Mouse (Mus musculus) G1E (cell line): ENCODE results near the gene St6galnac3.

Source experiments
- CTCF ChIP-seq: IDR thresholded peaks from 2 replicates; pipeline ENCODE4 v1.5.1; 2012; ENCODE audit warnings: low read depth, low read length, inconsistent platforms, mixed read lengths
- GATA1 ChIP-seq: IDR thresholded peaks from 2 replicates; pipeline ENCODE4 v1.6.1; 2012; ENCODE audit warnings: borderline replicate concordance, low read length, inconsistent platforms, mixed read lengths

DNA sequence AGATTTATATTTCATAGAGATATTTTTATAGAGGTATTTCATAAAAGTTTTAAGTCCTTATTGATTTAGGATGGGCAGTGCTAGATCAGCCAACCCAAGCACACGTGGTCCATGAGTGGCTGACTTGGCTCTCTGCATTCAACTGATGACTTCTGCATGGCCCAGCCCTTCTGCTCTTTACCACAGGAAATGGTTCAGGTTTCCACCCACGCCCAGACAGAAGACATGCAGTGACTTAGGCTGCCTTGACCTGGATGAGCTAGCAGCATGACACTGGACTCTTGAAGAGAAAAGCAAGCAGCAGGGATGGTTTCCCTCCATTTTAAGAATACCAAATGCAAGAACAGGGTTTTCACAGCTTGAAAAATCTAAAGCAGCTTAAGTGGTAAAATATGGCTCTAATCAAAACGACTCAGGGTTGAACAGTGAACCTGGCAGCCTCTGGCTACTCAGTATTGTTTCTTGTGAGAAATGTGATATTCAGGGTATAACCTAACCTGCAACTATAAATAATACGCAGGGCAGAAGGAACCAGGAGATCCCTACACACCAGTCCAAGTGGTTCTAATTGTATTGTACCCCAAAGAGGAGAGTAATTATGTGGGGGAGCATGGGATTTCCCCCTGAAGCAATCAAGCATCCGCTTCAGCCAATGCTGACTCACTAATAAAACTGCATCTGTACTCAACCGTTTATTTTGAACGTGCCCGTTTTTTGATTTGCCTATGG lies 448.7 kb downstream of the St6galnac3 start:
- TF ChIP-seq CTCF (no peak), GATA1 (no peak)
